Mouse (Mus musculus) forebrain, embryonic 16.5 days (tissue): ENCODE measurements around the gene Gpc4. TPM values are rescaled to one million over a fixed set of nuclear protein-coding genes. Genes with fewer than 3 reads are reported as not detected.

Experiments
- ATAC-seq: fragments of 200-750 bp; cut with Nextera tagmentation; 2 replicates; pipeline ENCODE4 v1.8.0; 2017; ENCODE audit warnings: mild to moderate bottlenecking, moderate library complexity
- H3K27ac ChIP-seq: fragments of 300-500 bp; sonication (generic); 2 replicates; pipeline ENCODE4 v1.5.1; 2014; ENCODE audit warnings: low read length, control low read depth
- H3K27me3 ChIP-seq: fragments of 300-500 bp; sonication (generic); replicated peaks from 2 replicates; pipeline ENCODE4 v1.6.1; 2014; ENCODE audit warnings: low read length; ENCODE audit not compliant: control insufficient read depth, insufficient read depth
- H3K36me3 ChIP-seq: fragments of 300-500 bp; sonication (generic); 2 replicates; pipeline ENCODE4 v1.6.1; 2014; ENCODE audit not compliant: control insufficient read depth, insufficient read depth
- H3K4me1 ChIP-seq: fragments of 300-500 bp; sonication (generic); replicated peaks from 2 replicates; pipeline ENCODE4 v1.6.1; 2014; ENCODE audit warnings: low read length; ENCODE audit not compliant: control insufficient read depth, insufficient read depth
- H3K4me2 ChIP-seq: fragments of 300-500 bp; sonication (generic); 2 replicates; pipeline ENCODE4 v1.6.1; 2014; ENCODE audit warnings: mild to moderate bottlenecking, low read length, control low read depth
- H3K4me3 ChIP-seq: fragments of 300-500 bp; sonication (generic); replicated peaks from 2 replicates; pipeline ENCODE4 v1.5.1; 2014; ENCODE audit warnings: mild to moderate bottlenecking, low read length, control low read depth
- H3K9ac ChIP-seq: fragments of 300-500 bp; sonication (generic); replicated peaks from 2 replicates; pipeline ENCODE4 v1.6.1; 2014; ENCODE audit warnings: low read depth, low read length, control low read depth
- H3K9me3 ChIP-seq: fragments of 300-500 bp; sonication (generic); 2 replicates; pipeline ENCODE4 v1.6.1; 2016; ENCODE audit warnings: low read length; ENCODE audit not compliant: control insufficient read depth
- WGBS: fragments of 180-500 bp; shearing (Covaris S2); extraction: QIAGEN DNeasy Blood & Tissue Kit; methylation state at CpG from one replicate; pipeline ENCODE4 v1.1.7; 2014; 5-methylcytosine and 5-hydroxymethylcytosine counted together
- polyA plus RNA-seq: library from polyadenylated mRNA; unstranded; fragments of >200 nt; fragmentation: Nextera tagmentation; extraction: Ambion mirVana; gene quantifications from 2 replicates; pipeline ENCODE4 v1.2.1, GENCODE M21; 2015

The Gpc4 gene
- polyA plus RNA-seq, 1 experiment from 2014 or later = 31.3 TPM

DNA sequence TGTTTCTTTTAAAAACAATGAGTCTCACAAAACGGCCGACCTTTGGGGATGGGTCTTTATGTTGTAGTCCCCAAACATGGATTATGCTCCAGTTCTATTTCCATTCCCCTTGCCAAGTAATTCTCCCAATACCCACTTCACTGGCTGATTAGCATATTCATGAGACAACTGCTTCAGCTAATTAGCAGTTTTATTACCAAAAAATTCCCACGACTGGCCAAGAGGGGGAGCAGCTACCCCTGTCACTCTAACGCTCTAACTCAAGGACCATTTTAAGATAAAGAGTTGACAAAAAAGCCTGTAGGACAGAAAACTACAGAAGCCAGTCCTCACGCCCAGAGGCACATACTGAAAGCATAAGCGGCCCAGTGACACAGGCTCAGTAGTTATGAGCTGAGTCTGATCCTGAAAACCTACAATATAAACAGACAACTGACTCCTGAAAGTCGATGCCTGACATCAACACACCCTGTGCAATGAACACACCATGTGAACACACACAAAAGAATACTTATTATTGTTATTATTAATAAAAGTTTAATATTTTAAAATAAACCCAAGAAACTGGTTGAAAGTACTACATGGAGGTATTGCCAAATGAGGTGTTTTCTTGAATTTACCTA lies 77.2 kb downstream of the Gpc4 start:
- no peak overlapping the region for H3K4me3 ChIP-seq
- H3K27me3 ChIP-seq = no peaks in the 10 kb centered on the region
- no peaks in the 10 kb centered on the region for H3K9me3 ChIP-seq
- no peak overlapping the region for H3K27ac ChIP-seq
- no peaks in the 10 kb centered on the region for H3K36me3 ChIP-seq
- peak; percentile 82 for ATAC-seq
- WGBS = 21% methylated on average over 7 of the region's 7 CpGs
- H3K4me1 ChIP-seq = peaks cover 2% of the 10 kb centered on the region; the same call in 1 of the 2 replicates
- H3K4me2 ChIP-seq = no peak overlapping the region
- no peak overlapping the region for H3K9ac ChIP-seq

GRCm38 (mm10) chrX:52086885-52087573 lies 78.0 kb downstream of the Gpc4 start:
- WGBS = 34% methylated on average over 8 of the region's 8 CpGs
- no peak overlapping the region for H3K4me3 ChIP-seq
- no peaks in the 10 kb centered on the region for H3K36me3 ChIP-seq
- peak overlapping the region; percentile 37; the same call in 1 of the 2 replicates for H3K27ac ChIP-seq
- no peak overlapping the region for H3K4me2 ChIP-seq
- H3K9me3 ChIP-seq = no peaks in the 10 kb centered on the region
- peaks cover 2% of the 10 kb centered on the region; the same call in 1 of the 2 replicates for H3K4me1 ChIP-seq
- no peak overlapping the region for H3K9ac ChIP-seq
- no peaks in the 10 kb centered on the region for H3K27me3 ChIP-seq
- ATAC-seq = peak; percentile 45

GRCm38 (mm10) chrX:52083557-52083956 lies 81.5 kb downstream of the Gpc4 start:
- H3K9ac ChIP-seq = no peak overlapping the region
- peaks cover 2% of the 10 kb centered on the region; the same call in 1 of the 2 replicates for H3K4me1 ChIP-seq
- no peak for ATAC-seq
- H3K4me3 ChIP-seq = no peak overlapping the region
- no peak overlapping the region for H3K4me2 ChIP-seq
- 73% methylated on average over 3 of the region's 3 CpGs for WGBS
- H3K27me3 ChIP-seq = no peaks in the 10 kb centered on the region
- H3K9me3 ChIP-seq = no peaks in the 10 kb centered on the region
- H3K36me3 ChIP-seq = no peaks in the 10 kb centered on the region
- no peak overlapping the region for H3K27ac ChIP-seq

GRCm38 (mm10) chrX:52072410-52072809 lies 92.6 kb downstream of the Gpc4 start:
- H3K4me1 ChIP-seq = no peaks in the 10 kb centered on the region
- H3K27ac ChIP-seq = no peak overlapping the region
- WGBS = 67% methylated on average over 2 of the region's 2 CpGs
- no peaks in the 10 kb centered on the region for H3K36me3 ChIP-seq
- H3K27me3 ChIP-seq = no peaks in the 10 kb centered on the region
- no peaks in the 10 kb centered on the region for H3K9me3 ChIP-seq
- no peak overlapping the region for H3K4me2 ChIP-seq
- H3K9ac ChIP-seq = no peak overlapping the region
- no peak overlapping the region for H3K4me3 ChIP-seq
- no peak for ATAC-seq

DNA sequence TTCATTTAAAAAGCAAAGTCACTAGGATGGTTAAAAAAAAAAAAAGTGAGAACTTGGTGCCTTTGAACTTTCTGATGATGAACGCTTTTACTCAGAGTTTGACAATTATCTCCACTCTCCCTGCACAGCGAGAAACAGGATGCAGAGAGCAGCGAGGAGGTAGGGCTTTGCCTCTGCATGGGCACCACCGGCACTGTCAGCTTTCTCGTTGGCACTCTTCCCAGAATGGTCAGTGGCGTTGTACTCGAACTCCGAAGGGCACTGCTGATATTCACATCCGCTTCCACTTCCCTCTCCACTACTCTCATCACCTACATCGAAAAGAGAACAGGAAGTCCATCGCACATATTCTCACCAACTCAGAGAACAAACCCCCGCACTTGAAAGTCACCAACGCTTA lies 111.6 kb downstream of the Gpc4 start:
- no peak for ATAC-seq
- WGBS = 63% methylated on average over 13 of the region's 13 CpGs

GRCm38 (mm10) chrX:52052011-52052410 lies 113.0 kb downstream of the Gpc4 start:
- no peak overlapping the region for H3K27ac ChIP-seq
- 52% methylated on average over 5 of the region's 5 CpGs for WGBS
- H3K9me3 ChIP-seq = no peaks in the 10 kb centered on the region
- no peaks in the 10 kb centered on the region for H3K36me3 ChIP-seq
- no peaks in the 10 kb centered on the region for H3K27me3 ChIP-seq
- H3K4me1 ChIP-seq = no peaks in the 10 kb centered on the region
- no peak overlapping the region for H3K9ac ChIP-seq
- no peak overlapping the region for H3K4me3 ChIP-seq
- ATAC-seq = no peak
- no peak overlapping the region for H3K4me2 ChIP-seq

More for the DNA sequence above, 111.6 kb downstream of the Gpc4 start:
- Histone ChIP-seq H3K9ac (no peak overlapping the region), H3K4me1 (no peaks in the 10 kb centered on the region), H3K4me3 (no peak overlapping the region), H3K9me3 (no peaks in the 10 kb centered on the region), H3K36me3 (no peaks in the 10 kb centered on the region), H3K27ac (no peak overlapping the region), H3K4me2 (no peak overlapping the region), H3K27me3 (no peaks in the 10 kb centered on the region)

DNA sequence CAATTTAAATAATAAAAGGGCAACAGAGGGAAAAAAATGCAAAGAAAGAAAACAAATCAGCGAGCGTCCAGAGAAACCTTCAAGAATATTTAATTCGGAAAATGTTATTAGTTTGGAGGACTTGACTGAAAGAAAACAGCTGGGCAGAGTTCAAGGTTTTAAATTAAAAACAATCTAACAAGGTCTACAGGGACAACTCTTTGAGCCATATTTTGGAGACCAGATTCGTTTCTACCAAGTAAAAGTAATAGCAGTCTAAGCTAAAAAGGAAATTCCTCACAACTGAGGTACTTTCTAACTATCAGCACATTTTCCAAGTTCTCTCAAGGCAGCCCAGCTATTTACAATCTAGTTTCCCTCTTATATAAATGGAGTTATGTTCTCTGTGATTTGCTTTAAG lies 114.1 kb downstream of the Gpc4 start:
- H3K27ac ChIP-seq = no peak overlapping the region

GRCm38 (mm10) chrX:52039875-52040274 lies 125.2 kb downstream of the Gpc4 start:
- H3K27me3 ChIP-seq = no peaks in the 10 kb centered on the region
- H3K4me3 ChIP-seq = no peak overlapping the region
- no peak overlapping the region for H3K9ac ChIP-seq
- no peak overlapping the region for H3K4me2 ChIP-seq
- H3K9me3 ChIP-seq = no peaks in the 10 kb centered on the region
- H3K4me1 ChIP-seq = no peaks in the 10 kb centered on the region
- ATAC-seq = no peak
- no peak overlapping the region for H3K27ac ChIP-seq
- H3K36me3 ChIP-seq = no peaks in the 10 kb centered on the region
- 67% methylated on average over 1 of the region's 1 CpGs for WGBS

More for the DNA sequence above, 114.1 kb downstream of the Gpc4 start:
- H3K4me2 ChIP-seq = no peak overlapping the region
- 47% methylated on average over 4 of the region's 4 CpGs for WGBS
- ATAC-seq = no peak
- no peaks in the 10 kb centered on the region for H3K4me1 ChIP-seq
- no peaks in the 10 kb centered on the region for H3K27me3 ChIP-seq
- no peaks in the 10 kb centered on the region for H3K36me3 ChIP-seq
- no peak overlapping the region for H3K9ac ChIP-seq
- H3K4me3 ChIP-seq = no peak overlapping the region
- no peaks in the 10 kb centered on the region for H3K9me3 ChIP-seq

- Histone ChIP-seq H3K9me3 (no peaks in the 10 kb centered on the region), H3K27me3 (no peaks in the 10 kb centered on the region), H3K9ac (no peak overlapping the region), H3K27ac (no peak overlapping the region), H3K4me3 (no peak overlapping the region), H3K4me1 (no peaks in the 10 kb centered on the region), H3K36me3 (no peaks in the 10 kb centered on the region), H3K4me2 (no peak overlapping the region)
- 79% methylated on average over 7 of the region's 7 CpGs for WGBS
- ATAC-seq = no peak
These were observed 134.9 kb downstream of the Gpc4 start for GRCm38 (mm10) chrX:52030146-52030545.
